Mouse (Mus musculus): ENCODE results near the gene Slc24a5.
A peak's percentile ranks its signal among the peaks of the same experiment; 100 is the strongest.
"Not testable (repeated sequence)": the region's sequence is repeated elsewhere in the genome, so short reads cannot be mapped to it uniquely, and the experiment has no call there.

Slc24a5 gene

GRCm38 (mm10) chr2:125067894-125068293 is at the start of gene Slc24a5:
TSS of gene Slc24a5 (plus strand) at chr2:125068124.
- no peak for DNase-seq

DNA sequence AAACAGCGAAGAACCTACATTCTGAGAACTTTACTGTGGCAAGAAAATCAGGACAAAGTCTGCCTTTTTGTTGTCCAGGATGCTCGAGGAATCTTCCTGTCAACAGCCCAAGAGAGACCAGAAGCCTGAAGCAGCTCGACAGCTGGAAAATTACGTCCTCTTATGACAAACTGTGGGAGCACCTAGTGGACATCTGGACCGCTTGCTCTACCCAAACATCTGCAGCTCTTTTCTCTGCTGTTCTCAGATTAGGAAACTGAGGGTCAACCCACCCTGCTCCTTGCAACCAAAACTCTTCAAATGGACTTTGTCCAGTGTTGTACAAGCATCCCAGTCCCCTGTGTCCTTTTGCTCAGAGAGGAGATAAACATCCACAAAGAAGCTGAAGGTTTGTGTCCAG is 43.5 kb upstream of the Slc24a5 start:
- no peak for DNase-seq

GRCm38 (mm10) chr2:125026358-125027000 is 41.4 kb upstream of the Slc24a5 start:
- DNase-seq, result peak; percentile 16

DNA sequence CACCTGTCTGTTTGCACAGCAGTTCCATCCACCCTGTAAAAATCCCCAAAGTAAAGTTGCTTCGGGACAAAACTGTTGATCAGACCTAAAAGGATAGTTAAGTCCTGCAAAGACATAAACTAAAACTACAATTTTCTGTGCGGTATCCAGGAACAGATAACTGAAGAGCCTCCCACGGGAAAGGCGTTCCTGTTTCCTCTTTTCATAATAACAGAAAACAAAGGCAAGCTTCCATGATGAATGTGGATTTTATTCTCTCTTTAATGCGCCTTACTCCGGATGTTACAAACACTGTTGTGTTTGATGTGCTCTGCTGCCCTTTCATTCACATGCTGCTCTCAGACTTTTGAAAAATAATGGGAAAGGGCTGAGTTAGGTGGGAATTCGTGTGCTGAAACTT is 37.3 kb upstream of the Slc24a5 start:
- DNase-seq, result no peak

DNA sequence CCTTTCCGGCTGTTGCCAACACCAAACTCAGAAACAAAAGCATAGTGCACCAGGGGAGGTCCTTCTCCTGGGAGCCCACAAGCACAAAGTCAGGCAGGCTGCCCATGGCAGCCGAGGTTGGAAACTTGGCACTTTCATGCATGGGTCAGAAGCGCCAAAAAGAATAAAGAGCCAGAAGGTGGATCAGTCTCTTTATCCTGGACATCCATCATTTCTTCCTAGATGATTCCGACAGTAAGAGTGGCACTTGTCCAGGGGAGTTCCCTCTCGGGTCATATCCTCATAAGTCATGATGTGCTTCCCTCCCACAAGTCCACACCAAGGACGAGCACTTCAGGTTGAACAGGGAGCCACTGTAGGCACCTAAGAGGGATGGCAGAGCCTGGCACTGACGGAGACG is 36.8 kb upstream of the Slc24a5 start:
- DNase-seq, result no peak

GRCm38 (mm10) chr2:125031562-125032257 is 36.2 kb upstream of the Slc24a5 start:
- DNase-seq, result no peak

- no peak for DNase-seq
Observed at GRCm38 (mm10) chr2:125032258-125032973, 35.5 kb upstream of the Slc24a5 start.

DNA sequence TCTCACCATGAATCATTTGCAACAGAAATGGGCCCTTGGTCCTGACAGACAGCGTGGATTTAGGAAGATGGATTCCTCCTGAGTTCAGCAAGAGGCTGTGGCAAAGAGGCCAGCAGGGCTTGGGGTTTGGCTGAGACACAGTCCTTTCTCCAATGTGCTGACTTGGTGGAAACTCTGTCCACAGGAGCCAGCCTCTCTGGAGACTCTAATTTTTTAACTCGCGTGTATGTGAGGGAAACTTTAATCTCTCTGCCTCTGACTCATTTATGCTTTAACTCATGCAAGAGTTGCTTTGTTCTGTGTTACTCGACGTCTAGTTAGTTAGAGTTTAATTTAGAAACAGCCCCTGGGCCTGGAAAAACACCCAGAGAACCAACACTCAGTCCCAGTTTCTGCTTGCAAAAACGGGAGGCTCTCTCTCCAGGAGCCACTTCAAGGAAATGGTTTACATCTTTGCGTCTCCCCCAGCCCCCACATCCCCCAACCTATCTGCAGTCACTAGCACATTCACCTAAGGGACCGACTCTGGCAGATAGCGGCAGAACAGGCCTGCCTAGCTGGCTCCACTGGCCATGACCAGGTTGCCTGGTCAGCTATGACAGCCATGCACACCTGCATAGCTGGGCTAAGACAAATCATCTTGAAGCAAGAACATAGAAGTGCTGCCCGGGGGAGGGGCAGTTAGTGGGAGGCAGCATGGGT is 34.7 kb upstream of the Slc24a5 start:
- no peak for DNase-seq

DNA sequence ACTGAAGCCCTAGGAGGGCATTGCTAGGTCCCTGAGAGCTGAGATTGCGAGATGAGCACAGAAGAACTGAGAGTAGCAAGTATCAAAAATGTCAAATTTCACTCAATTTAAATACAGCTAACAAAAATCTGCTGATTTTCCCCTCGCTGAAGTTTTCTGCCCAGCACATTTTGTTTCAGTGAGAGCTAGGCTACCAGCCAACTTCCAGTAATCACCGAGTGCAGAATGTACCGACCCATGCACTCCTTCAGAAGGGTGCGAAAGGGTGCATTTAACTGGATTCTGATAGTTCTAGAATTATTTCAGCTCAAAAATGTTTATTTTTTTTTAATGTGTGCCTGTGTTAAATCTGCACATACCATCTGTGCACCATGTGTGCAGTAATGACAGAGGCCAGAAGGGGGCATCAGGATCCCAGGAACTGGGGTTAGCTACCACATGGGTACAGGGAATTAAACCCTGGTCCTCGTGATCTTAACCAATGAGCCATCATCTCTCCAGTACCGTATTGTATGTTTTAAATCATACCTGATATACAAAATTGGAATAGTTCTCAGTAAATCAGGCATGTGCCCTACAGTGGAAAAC is 12.5 kb upstream of the Slc24a5 start:
- DNase-seq, result peak; percentile 24

DNA sequence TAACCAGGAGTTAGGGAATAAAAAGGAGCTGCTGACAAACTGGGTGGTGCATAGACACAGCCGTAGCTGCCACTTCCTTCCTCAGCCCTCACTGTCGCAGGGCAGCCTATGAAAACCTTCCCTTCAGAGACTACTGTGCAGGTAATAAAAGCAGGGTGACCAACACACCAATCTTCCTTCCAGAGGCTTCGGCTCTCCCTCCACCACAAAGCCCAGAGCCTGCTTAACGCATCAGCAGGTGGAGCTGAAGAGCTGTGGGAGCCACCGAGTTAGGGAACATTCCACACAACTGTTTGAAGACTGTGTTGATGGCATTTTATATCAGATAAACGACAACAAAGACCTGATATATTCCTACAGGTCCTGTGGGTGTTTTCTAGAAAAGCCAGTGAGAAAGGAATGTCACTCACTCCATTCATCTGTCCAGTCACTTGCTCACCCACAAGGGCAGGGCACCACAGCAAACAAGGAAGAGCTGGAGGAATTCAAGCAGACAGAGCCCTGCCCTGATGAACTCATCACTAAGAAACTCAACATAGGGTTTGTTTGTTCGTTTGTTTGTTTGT is 10.6 kb upstream of the Slc24a5 start:
- DNase-seq, result no peak

GRCm38 (mm10) chr2:125061451-125061850 is 6.5 kb upstream of the Slc24a5 start:
- DNase-seq, result no peak

GRCm38 (mm10) chr2:125062944-125063343 is 5.0 kb upstream of the Slc24a5 start:
- no peak for DNase-seq

DNA sequence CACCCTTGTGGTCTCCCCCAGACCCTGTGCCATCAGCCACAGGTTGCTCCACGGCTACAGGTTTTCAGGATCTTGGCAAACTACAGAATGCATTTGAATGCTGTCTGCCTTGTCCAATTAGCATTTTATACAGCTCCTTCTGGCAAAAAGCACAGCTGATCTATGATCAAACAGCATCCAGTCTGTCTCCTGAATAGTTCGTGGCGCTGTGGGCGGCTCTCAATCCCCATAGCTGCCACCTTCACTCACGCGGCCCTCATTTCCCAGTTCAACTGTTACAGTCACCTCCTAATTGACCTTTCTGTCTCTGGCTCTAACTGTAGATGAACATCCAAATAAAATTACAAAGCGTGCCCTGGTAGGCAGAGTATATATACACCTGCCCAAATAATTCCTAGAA is 551 bp upstream of the Slc24a5 start:
- no peak for DNase-seq

- no peak for DNase-seq
Observed at GRCm38 (mm10) chr2:125068696-125069095, 772 bp downstream of the Slc24a5 start.

DNA sequence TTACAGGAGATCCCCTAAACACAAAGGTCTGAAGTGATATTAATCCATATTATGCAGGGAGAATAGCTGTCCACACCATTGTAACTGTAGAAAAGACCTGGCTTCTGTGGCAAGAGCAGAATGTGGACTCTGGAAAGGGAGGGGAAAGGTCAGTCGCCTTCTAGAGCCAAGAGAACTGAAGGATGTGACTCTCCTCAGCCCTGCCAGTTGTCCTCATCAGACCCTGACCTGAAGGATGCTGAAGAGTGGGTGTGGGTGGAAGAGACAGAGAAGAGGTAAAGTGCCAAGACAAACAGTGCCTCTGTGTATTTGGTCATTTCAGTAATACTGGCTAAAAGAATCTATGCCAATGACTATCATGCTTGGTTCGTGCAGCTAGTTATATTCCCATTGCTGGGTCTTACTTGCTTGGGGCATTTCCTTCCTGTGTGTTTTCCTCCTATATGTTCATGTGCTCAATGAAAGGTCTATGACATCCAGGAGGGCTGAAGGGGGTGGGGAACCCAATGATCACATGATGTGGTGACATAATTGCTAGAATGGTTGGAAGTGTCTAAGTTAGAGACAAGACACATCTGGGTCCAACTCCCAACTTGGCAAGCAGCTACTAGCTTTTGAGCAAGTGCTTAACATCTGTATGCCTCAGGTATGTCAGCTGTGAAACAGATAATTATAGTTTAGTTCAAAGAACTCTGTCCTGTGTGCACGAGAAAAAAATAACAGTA is 5.3 kb downstream of the Slc24a5 start:
- no peak for DNase-seq

DNA sequence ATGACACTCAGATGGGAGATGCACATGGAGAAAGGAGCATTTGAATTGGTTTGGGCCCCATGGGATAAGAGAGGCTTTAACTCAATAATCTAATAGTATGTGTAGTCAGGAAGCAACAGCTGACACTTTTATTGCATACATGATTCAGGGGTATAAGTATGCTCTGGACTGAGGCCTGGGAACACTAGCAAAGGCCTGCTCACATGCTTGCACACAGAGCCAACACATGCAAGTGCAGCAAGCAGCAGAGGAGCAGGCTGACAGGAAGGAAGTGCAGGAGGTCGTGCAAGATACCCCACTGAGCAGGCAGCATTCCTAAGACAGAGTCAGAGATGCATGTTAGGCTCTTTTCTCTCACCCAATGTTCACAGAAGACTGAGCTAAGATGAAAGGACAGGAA is 16.0 kb downstream of the Slc24a5 start:
- DNase-seq, result no peak

DNA sequence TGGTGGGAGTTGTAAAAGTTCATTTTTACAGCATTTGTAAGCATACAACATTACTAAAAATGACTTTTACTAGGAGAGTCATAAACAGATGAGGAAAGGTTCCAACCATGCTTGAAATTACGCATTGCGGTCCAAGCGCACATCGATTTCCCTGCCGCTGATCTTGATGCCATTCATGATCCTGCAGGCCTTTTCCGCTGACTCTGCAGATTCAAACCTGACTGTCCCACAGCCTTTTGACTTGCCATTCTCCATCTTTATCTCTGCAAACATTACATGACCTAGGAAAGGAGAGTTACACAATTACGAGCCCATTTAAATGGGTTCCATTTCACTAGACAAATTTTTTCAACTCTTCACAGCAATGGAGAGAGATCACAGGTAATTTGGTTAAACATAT is 20.8 kb downstream of the Slc24a5 start:
- no peak for DNase-seq

DNA sequence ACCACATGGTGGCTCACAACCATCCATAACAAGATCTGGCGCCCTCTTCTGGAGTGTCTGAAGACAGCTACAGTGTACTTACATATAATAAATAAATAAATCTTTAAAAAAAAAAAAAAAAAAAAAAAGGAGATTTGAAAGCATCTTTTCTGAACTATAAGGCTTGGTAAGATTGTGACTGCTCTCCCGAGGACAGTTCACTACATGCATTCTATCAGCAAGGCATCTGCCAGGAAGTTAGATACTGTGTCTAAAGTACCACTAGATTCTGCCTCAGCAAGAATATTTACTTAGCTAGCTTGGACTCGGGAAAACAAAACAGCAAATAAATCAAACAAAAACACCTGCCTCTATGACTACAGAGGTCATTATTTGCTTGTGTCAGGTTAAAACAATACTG is 24.2 kb downstream of the Slc24a5 start:
- DNase-seq, result not testable (repeated sequence)

DNA sequence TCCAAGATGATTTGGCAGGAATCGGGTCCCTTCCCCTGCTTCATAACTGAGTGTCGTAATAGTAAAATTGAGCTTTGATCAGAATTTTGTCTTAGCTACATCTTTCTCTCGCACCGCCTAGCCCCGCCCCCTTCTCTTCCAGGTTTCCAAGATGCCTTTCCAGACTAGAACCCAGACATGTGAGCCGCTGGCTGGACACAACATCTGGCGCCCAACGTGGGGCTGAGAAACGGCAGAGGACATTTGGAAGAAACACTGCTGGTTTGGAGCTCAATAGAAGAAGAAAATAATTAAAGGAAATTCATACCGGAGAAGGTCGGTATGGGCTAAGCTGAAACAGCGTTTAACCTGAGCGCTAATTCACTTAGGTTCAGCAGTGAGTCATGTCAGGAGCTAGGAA is 36.6 kb downstream of the Slc24a5 start:
- DNase-seq, result peak; percentile 17

- DNase-seq, result not testable (repeated sequence)
Observed at GRCm38 (mm10) chr2:125106536-125106935, 38.6 kb downstream of the Slc24a5 start.

DNA sequence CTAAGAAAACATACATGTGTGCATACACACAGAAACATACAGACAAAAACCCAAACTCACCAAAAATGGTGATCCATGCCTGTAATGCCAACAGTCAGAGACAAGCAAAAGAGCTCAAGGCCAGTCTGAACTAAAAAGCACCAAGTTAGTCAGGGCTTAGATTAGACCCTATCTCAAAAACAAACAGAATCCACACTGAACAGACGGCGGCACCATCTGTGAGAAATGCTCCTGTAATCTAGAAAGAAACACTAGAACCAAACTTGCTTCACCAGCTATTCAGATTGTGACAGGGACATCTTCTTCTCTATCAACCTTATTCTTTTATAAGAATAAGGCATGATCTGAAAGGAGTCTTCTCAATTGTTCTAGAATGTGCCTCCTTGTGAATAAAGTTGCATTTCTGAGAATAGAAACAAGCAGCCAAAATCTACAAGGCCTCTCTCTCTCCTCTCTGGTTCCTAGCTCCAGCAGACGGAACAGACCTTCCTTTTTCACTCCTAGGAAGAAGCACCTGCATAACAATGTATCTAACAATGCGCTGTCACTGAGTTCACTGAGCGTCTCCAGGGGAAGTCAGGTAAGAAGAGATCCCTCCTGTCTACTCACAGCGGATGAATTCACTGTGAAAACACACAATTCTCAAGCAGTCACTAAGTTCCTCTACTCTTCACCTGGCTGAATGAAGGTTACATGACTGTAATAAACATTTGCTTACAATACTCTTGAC is 51.6 kb downstream of the Slc24a5 start:
- no peak for DNase-seq
